Mouse (Mus musculus): ENCODE results near the gene Cttnbp2nl. TPM values are rescaled to one million over a fixed set of nuclear protein-coding genes. Genes with fewer than 3 reads are reported as not detected.

Cttnbp2nl gene
- total and polyA plus RNA-seq, 3 experiments: 0.08 to 0.49 TPM; not detected in 1

DNA sequence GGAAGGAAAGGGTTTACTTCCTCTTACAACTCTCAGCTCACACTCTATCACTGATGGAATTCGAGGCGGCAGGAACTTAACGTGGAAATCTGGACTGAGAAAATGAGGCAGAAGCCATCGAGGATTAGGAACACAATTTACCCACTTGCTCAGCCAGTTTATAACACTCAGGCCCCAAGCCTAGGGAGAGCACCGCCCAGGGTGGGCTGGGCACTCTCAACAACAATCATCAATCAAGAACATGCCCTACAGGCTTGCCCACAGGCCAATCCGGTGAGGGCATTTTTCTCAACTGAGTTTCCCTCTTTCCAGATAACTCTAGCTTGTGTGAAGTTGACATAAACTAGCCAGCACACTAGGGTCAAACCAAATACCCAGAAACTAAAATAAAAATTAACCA, 3.1 kb downstream of the Cttnbp2nl start:
- peaks cover 0 to 5% of the 10 kb centered on the region in 2 experiments; a peak in 3 of 4 replicates for H3K27me3 ChIP-seq (ENCODE audit: control insufficient read depth in 1 of 2, insufficient read depth in 2 of 2, low read length in 2 of 2)
- H3K9ac ChIP-seq (ENCODE audit: control insufficient read depth, low read depth, low read length, poor library complexity, severe bottlenecking): no peak overlapping the region
- no peaks in the 10 kb centered on the region for H3K79me2 ChIP-seq (ENCODE audit: control insufficient read depth, insufficient read depth, low read length, poor library complexity)
- no peak overlapping the region for H3K4me3 ChIP-seq (ENCODE audit: control insufficient read depth in 1 of 2, insufficient read depth in 1 of 2, low read depth in 2 of 2, low read length in 2 of 2)
- H3K4me1 ChIP-seq (ENCODE audit: control insufficient read depth in 1 of 2, insufficient read depth in 2 of 2, low read length in 2 of 2): peaks cover 0 to 4% of the 10 kb centered on the region in 2 experiments; a peak in 2 of 4 replicates
- H3K36me3 ChIP-seq (ENCODE audit: control insufficient read depth in 1 of 2, insufficient read depth in 2 of 2, low read length in 2 of 2): no peaks in the 10 kb centered on the region
- no peak for DNase-seq (ENCODE audit: low read depth, low spot score)
- H3K27ac ChIP-seq (ENCODE audit: control insufficient read depth, low read depth, low read length): no peak overlapping the region
- TF ChIP-seq KAT2A (conservative IDR thresholded peaks at IDR 0.05; ENCODE audit: low read depth, low read length): no peak
- TF ChIP-seq JUND (IDR thresholded peaks at IDR 0.05; ENCODE audit: low read depth, low read length): no peak
- TF ChIP-seq CTCF (IDR thresholded peaks at IDR 0.05 in 2 of 3, conservative IDR thresholded peaks at IDR 0.05 in 1 of 3; ENCODE audit: control insufficient read depth in 1 of 3, insufficient read depth in 1 of 3, low read depth in 2 of 3, low read length in 3 of 3, poor library complexity in 1 of 3, severe bottlenecking in 1 of 3): no peak
- no peak for TF ChIP-seq ZKSCAN1 (IDR thresholded peaks at IDR 0.05; ENCODE audit: low read depth, low read length)
- no peak for TF ChIP-seq NRF1 (IDR thresholded peaks at IDR 0.05; ENCODE audit: insufficient read depth, low read depth, low read length, poor library complexity, severe bottlenecking)
- no peak for TF ChIP-seq CHD1 (IDR thresholded peaks at IDR 0.05; ENCODE audit: low read depth, low read length)
- TF ChIP-seq UBTF (IDR thresholded peaks at IDR 0.05; ENCODE audit: borderline replicate concordance, insufficient read depth, low read depth, low read length): no peak
- no peaks in the 10 kb centered on the region for H3K9me3 ChIP-seq (replicated peaks; ENCODE audit: insufficient read depth, low read length)

DNA sequence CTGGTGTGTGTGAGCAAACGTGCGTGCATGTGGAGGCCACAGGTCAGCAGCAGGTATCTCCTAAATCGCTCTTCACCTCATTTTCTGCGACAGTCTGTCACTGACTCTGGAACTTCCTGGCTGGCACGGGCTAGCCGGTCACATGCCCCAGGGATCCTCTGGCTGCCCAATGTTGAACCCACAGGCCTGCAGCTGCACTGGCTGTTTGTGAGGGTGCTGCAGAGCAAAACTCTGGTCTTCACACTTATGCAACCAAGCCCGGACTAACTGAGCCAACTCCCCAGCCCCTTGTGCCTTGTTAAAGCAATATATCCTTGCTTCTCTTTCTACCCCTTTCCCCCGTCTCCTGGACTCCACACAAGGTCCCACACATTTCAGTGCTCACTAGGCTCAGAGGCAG, 5.3 kb downstream of the Cttnbp2nl start:
- no peaks in the 10 kb centered on the region for H3K4me1 ChIP-seq (ENCODE audit: control insufficient read depth in 1 of 2, insufficient read depth in 2 of 2, low read length in 2 of 2)

GRCm38 (mm10) chr3:105046870-105047269, 6.1 kb downstream of the Cttnbp2nl start:
- Histone ChIP-seq H3K4me1 (ENCODE audit: control insufficient read depth in 1 of 2, insufficient read depth in 2 of 2, low read length in 2 of 2) (no peaks in the 10 kb centered on the region), H3K79me2 (ENCODE audit: control insufficient read depth, insufficient read depth, low read length, poor library complexity) (no peaks in the 10 kb centered on the region), H3K27ac (ENCODE audit: control insufficient read depth, low read depth, low read length) (no peak overlapping the region), H3K9ac (ENCODE audit: control insufficient read depth, low read depth, low read length, poor library complexity, severe bottlenecking) (no peak overlapping the region), H3K36me3 (ENCODE audit: control insufficient read depth in 1 of 2, insufficient read depth in 2 of 2, low read length in 2 of 2) (no peaks in the 10 kb centered on the region), H3K4me3 (ENCODE audit: control insufficient read depth in 1 of 2, insufficient read depth in 1 of 2, low read depth in 2 of 2, low read length in 2 of 2) (no peak overlapping the region), H3K9me3 (replicated peaks; ENCODE audit: insufficient read depth, low read length) (no peaks in the 10 kb centered on the region), H3K27me3 (ENCODE audit: control insufficient read depth in 1 of 2, insufficient read depth in 2 of 2, low read length in 2 of 2) (peaks cover 0 to 5% of the 10 kb centered on the region in 2 experiments; a peak in 3 of 4 replicates)
- DNase-seq (ENCODE audit: low read depth, low spot score): no peak
- TF ChIP-seq POLR2AphosphoS2 (IDR thresholded peaks at IDR 0.05; ENCODE audit: low read length): no peak
- TF ChIP-seq ETS1 (IDR thresholded peaks at IDR 0.05; ENCODE audit: low read depth, low read length): no peak
- no peak for TF ChIP-seq MEF2A (IDR thresholded peaks at IDR 0.05; ENCODE audit: extremely low read depth, insufficient replicate concordance, low read depth, low read length, poor library complexity, severe bottlenecking)
- TF ChIP-seq MAX (IDR thresholded peaks at IDR 0.05; ENCODE audit: low read length): no peak
- TF ChIP-seq TBP (IDR thresholded peaks at IDR 0.05; ENCODE audit: low read depth, low read length): no peak
- TF ChIP-seq ZC3H11A (IDR thresholded peaks at IDR 0.05; ENCODE audit: low read depth, low read length): no peak
- TF ChIP-seq CHD1 (IDR thresholded peaks at IDR 0.05; ENCODE audit: low read depth, low read length): no peak
- no peak for TF ChIP-seq ZNF384 (IDR thresholded peaks at IDR 0.05; ENCODE audit: low read depth, low read length)
- TF ChIP-seq SMC3 (IDR thresholded peaks at IDR 0.05; ENCODE audit: low read depth, low read length): no peak
- no peak for TF ChIP-seq POLR2AphosphoS5 (IDR thresholded peaks at IDR 0.05; ENCODE audit: borderline replicate concordance, low read depth, low read length)
- no peak for TF ChIP-seq MYC (IDR thresholded peaks at IDR 0.05; ENCODE audit: low read depth, low read length)
- TF ChIP-seq USF1 (IDR thresholded peaks at IDR 0.05; ENCODE audit: low read depth, low read length): no peak
- no peak for TF ChIP-seq POLR2A (IDR thresholded peaks at IDR 0.05; ENCODE audit: control insufficient read depth in 1 of 2, insufficient read depth in 1 of 2, low read depth in 1 of 2, low read length in 2 of 2, poor library complexity in 1 of 2)

More for the DNA sequence above, 5.3 kb downstream of the Cttnbp2nl start:
- no peaks in the 10 kb centered on the region for H3K36me3 ChIP-seq (ENCODE audit: control insufficient read depth in 1 of 2, insufficient read depth in 2 of 2, low read length in 2 of 2)
- no peaks in the 10 kb centered on the region for H3K79me2 ChIP-seq (ENCODE audit: control insufficient read depth, insufficient read depth, low read length, poor library complexity)
- H3K27me3 ChIP-seq (ENCODE audit: control insufficient read depth in 1 of 2, insufficient read depth in 2 of 2, low read length in 2 of 2): peaks cover 0 to 5% of the 10 kb centered on the region in 2 experiments; a peak in 3 of 4 replicates
- TF ChIP-seq MEF2A (IDR thresholded peaks at IDR 0.05; ENCODE audit: extremely low read depth, insufficient replicate concordance, low read depth, low read length, poor library complexity, severe bottlenecking) (no peak), NELFE (IDR thresholded peaks at IDR 0.05; ENCODE audit: low read depth, low read length) (no peak), MYC (IDR thresholded peaks at IDR 0.05; ENCODE audit: low read depth, low read length) (no peak), GABPA (IDR thresholded peaks at IDR 0.05; ENCODE audit: low read depth, low read length) (no peak), POLR2A (IDR thresholded peaks at IDR 0.05; ENCODE audit: control insufficient read depth in 1 of 2, insufficient read depth in 1 of 2, low read depth in 1 of 2, low read length in 2 of 2, poor library complexity in 1 of 2) (no peak), MXI1 (IDR thresholded peaks at IDR 0.05; ENCODE audit: low read depth, low read length) (no peak), HCFC1 (IDR thresholded peaks at IDR 0.05; ENCODE audit: low read depth, low read length) (no peak), ZMIZ1 (IDR thresholded peaks at IDR 0.05; ENCODE audit: low read depth, low read length) (no peak), UBTF (IDR thresholded peaks at IDR 0.05; ENCODE audit: borderline replicate concordance, insufficient read depth, low read depth, low read length) (no peak), TCF12 (IDR thresholded peaks at IDR 0.05; ENCODE audit: low read depth, low read length) (no peak), EP300 (IDR thresholded peaks at IDR 0.05; ENCODE audit: low read depth in 1 of 2, low read length in 2 of 2) (no peak), CHD2 (IDR thresholded peaks at IDR 0.05; ENCODE audit: low read length) (no peak)
- H3K9ac ChIP-seq (ENCODE audit: control insufficient read depth, low read depth, low read length, poor library complexity, severe bottlenecking): no peak overlapping the region
- no peaks in the 10 kb centered on the region for H3K9me3 ChIP-seq (replicated peaks; ENCODE audit: insufficient read depth, low read length)
- DNase-seq (ENCODE audit: low read depth, low spot score): no peak
- H3K27ac ChIP-seq (ENCODE audit: control insufficient read depth, low read depth, low read length): no peak overlapping the region
- no peak overlapping the region for H3K4me3 ChIP-seq (ENCODE audit: control insufficient read depth in 1 of 2, insufficient read depth in 1 of 2, low read depth in 2 of 2, low read length in 2 of 2)
